Comparison of ENCODE assay signal across 17 mouse cellular contexts in genomic region chr2:20435530-20435929, GRCm38 (mm10).
"Had no signal": no experiment of that assay in that cellular context is flagged by ENCODE, and none has a peak within 500 bp of the region (broad histone marks: within the 10 kb centered on the region; RNA-seq: fewer than 3 reads in every experiment).

No protein-coding gene starts in this region.

- H3K9ac ChIP-seq: neural tube, embryonic 12.5 days; neural tube, embryonic 13.5 days; neural tube, embryonic 15.5 days; stomach, embryonic 15.5 days had no signal

- H3K4me1 ChIP-seq: neural tube, embryonic 12.5 days; neural tube, embryonic 13.5 days; neural tube, embryonic 15.5 days; stomach, embryonic 15.5 days had no signal

- H3K4me2 ChIP-seq: neural tube, embryonic 12.5 days; neural tube, embryonic 13.5 days; neural tube, embryonic 15.5 days; stomach, embryonic 15.5 days had no signal

- H3K4me3 ChIP-seq: neural tube, embryonic 12.5 days; neural tube, embryonic 13.5 days; neural tube, embryonic 15.5 days; stomach, embryonic 15.5 days had no signal

- H3K36me3 ChIP-seq: neural tube, embryonic 12.5 days; neural tube, embryonic 13.5 days; neural tube, embryonic 15.5 days; stomach, embryonic 15.5 days had no signal

- H3K27ac ChIP-seq: neural tube, embryonic 12.5 days; neural tube, embryonic 13.5 days; neural tube, embryonic 15.5 days; stomach, embryonic 15.5 days; stomach, postnatal 0 days had no signal

- H3K9me3 ChIP-seq: neural tube, embryonic 12.5 days; neural tube, embryonic 13.5 days; neural tube, embryonic 15.5 days; stomach, embryonic 15.5 days had no signal

- H3K27me3 ChIP-seq: neural tube, embryonic 12.5 days; neural tube, embryonic 13.5 days; neural tube, embryonic 15.5 days; stomach, embryonic 15.5 days had no signal

- DNase-seq: retina, postnatal 1 day; right cerebral cortex, adult 18-20 months; right cerebral cortex, postnatal 14 days; right cerebral cortex, postnatal 25 days; right cerebral cortex, postnatal 4 days; spleen, adult 18-20 months; thymus, adult 18-20 months; thymus, adult 2 months; thymus, postnatal 14 days; thymus, postnatal 25 days; thymus, postnatal 36 days; thymus, postnatal 4 days had no signal
